Mouse (Mus musculus): Measurements from ENCODE around the gene Bub1b.

Bub1b gene

DNA sequence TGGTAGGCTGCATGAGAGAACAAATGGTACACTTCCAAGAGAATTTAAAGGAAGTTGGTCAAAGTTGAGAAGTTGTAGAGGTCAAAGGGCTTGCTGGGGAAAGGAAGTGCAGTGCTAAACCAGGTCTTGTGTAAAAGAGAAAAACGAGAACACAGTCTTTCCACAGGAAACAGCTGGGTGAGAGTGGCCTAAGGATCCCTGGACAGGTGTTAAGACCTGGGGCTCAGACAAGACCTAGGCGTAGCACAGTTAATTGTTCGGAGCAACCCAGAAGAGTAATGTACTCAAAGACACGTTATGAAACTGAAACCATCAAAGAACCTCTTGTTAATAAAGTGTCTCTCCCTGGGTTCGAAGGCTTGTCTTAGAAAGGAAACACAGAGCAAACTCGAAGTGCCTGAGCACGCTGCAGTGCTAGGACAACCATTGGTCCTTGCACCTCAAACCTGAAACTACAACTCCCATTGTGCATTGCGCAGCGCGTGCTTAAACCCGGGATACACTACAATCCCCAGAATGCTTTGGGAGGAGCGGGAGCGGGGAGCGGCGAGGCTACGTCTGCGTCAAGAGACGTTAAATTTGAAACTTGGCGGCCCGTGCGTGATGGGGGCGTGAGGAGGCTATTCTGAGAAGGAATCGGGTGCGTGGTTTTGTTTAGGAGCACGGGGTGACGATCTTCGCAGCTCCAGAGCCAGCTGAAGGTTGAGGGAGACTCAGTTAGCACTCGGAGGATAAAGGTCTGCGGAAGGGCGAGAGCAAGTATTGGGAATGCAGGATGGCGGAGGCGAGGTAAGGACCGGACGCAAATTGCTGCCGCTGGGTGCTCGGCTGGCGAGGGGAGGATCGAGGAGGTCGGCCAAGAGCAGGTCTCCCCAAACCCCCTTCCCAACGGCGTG is at the start of gene Bub1b:
Bub1b (plus strand) TSS at position 539 of the 896 bp plus-strand sequence.
- peak; percentile 96 for DNase-seq (ENCODE audit: low read depth, low spot score)

DNA sequence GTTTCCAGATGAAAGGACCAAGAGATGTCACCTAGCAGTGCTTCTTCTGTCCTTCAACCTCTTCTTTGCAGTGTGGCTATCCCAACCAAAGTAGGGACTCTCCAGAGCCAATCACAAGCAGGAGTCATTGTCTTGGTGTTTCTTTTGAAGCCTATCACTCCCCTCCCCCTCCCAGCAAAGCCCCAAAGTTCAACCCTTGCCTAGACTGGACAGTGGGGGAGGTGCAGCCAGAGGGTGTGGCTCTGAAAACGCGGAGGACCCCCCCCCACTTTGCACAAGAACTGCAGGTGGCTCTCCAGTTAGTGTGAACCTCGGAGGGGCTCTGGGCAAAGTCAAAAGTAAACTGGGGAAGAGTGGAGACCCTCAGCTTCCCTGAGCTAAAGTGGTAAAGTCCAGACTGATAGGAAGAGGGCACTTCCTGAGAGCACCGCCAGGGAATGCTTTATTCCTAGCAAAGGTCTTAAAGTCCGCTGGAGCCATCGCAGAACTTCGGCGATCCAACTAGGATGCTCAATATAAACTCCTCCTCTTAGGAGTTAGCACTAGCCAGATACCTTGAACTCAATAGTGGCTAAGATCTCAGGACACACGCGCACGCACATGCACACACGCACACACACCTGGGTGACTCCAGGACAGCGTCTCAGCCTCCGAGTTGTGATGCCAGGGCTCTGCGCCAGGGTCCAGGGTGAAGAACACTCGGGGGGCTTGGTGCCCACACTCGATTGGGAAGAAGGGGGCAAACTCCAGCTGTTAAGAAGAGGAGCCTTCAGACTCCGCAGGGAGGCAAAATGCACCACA is 49.4 kb upstream of the Bub1b start:
- DNase-seq (ENCODE audit: low read depth, low spot score): peak; percentile 22

DNA sequence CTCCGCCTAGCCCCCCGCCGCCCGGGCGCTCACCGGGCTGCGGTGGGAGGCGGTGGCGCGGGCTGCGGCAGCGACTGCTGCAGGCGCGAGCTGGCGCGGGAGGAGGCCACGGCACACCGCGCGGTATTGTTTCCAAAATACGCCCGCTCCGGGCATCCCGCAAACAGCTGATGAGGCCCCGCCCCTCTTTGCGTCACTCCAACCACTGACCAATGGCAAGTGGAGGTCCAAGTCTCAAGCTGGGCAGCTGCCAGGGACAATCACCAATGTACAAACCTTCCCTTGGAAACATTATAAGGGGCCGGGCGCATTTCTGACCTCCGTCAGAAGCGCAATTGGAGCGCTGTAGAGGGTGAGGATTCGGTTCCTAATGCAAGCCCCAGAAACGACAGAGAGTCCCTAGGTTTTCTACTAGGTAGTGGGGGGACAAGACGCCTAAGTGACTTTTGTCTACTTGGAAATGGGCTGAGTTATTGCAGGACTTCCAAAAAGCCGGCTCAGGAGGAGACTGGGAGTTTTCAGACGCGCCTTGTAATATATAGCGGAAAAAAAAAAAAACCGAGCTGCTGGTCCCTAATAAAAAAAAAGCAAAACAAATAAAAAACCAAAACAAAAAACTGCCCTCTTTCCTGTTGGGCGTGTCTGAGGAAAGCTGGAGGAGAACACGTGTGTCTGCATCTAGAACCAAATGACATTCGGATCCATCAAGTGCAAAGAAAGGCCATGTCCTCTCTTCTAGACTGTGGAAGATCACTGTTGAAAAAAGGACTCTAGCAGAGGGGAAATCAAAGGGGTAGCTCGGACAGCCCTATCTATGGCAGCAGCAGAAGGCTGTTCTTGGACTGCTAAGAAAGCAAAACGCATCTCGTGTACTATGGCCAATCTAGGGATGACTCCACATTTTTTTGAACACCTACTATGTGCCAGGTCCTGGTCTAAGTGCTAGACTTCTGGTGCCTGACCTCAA is 48.2 kb upstream of the Bub1b start, which contains the start of gene Bmf:
Bmf (minus strand) TSS at position 181 of the 967 bp plus-strand sequence.
- peak; percentile 99 for DNase-seq (ENCODE audit: low read depth, low spot score)

DNA sequence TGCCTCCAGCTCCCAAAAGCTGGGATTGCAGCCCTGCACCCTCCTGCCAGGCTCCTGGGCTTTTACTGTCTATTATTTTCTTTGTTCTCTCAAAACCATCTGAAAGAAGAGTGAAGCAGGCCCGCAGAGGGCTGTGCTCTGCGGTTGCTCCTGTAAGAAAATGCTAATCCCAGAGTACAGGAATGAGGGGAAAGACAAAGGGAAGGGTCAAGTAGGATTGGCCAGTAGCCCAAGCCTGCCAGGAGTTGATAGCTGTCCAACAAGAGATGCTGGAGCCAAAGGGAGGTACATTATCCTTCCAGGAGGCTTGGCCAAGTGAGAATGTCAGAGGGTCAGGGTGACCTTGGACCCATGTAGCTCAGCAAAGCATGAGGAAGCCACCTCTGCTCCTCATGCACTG is 46.4 kb upstream of the Bub1b start:
- no peak for DNase-seq (ENCODE audit: low read depth, low spot score)

DNA sequence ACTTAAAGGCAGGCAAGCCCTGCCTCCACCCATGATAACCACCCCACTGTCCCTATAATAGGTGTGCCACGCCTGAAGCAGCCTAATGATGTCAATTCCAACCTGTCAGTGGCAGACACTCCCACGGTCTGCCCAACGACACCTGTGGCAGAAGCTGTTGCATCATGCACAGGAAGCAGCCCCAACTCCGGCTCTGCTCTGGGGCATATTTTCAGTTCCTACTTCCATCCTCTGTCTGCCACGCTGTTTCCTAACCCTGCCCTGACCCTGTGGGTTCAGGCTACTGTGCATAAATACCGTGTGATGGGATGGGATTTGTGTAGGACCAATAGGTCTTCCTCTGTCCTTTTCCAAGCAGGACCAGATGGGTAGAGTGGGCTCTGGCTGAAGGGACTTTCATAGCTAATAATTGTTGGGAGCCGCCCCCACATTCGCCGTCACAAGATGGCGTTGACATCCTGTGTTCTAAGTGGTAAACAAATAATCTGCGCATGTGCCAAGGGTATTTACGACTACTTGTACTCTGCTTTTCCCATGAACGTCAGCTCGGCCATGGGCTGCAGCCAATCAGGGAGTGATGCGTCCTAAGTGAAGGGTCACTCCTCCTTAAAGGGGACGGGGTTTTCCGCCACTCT is 43.5 kb upstream of the Bub1b start:
- DNase-seq (ENCODE audit: low read depth, low spot score): peak; percentile 49

DNA sequence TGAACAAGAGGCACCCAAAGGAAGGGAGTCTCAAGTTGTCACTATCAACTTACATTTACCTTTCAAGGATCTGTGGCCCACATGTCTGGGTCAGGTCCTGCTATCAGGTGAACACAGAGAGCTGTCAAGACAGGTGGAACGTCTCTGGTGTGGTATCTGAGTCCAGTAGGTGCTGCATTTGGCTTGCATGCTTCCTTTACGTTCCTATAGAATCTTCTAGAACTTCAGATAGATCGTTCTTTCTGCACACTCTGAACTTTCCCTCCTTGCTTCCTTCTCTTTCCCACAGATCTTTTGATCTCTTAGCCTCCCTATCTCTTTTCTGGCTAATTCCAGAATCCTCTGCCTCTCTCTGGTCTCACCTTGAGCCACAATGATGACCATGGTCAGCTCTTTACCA is 39.6 kb upstream of the Bub1b start:
- DNase-seq (ENCODE audit: low read depth, low spot score): no peak

DNA sequence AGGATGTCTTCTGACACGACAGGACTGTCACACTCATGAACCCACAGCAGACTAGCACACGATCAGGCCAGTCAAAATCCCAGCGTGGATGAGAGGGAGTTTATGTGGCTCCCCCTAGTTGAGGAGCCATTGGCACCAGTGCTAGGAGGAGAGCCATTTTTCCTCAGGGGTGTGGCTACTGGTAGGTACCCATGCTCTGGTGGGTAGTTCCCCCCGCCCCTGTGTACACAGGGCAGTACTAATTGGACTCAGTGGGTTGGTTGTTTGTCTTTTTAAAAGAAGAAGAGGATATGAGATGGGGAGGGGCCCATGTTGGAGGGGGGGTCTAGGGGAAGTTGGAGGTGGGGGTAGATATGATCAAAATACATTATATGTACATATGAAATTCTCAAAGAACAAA is 36.0 kb upstream of the Bub1b start:
- no peak for DNase-seq (ENCODE audit: low read depth, low spot score)

DNA sequence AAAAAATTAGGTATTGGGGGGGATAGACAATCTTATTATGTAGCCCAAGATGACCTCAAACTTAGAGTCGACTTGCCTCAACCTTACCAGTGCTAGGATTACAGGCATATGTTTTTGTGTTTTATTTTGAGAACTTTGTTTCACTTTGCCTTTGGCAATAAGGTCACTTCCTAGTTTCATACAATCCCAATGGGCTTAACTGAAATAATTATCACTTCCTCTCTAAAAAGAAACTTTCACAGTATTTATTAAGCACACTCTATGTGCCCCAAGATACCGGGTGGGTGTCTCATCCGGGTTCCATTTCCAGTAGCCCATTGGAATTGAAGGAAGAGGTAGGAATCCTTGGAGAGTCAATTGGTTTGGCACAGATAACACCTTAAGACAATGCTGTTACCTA is 35.6 kb upstream of the Bub1b start:
- DNase-seq (ENCODE audit: low read depth, low spot score): no peak

DNA sequence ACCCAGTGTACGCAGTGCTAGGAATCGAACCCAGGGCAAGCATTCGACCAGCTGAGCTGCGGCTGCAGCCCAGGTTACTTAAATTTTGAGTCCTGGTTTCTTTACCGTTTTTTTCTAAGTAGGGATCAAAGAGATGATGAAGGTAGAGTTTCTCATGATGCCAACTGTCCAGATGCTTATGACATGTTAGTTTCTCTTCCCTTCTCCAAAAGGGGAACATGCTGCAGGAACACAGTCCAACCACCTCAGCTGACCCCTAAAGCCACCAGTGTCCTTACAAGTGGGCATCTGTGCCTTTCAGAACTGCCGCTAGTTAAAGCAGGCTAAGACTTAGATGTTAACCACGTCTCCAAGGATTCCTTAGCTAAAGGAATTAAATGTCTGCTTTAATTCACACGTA is 30.8 kb upstream of the Bub1b start:
- no peak for DNase-seq (ENCODE audit: low read depth, low spot score)

DNA sequence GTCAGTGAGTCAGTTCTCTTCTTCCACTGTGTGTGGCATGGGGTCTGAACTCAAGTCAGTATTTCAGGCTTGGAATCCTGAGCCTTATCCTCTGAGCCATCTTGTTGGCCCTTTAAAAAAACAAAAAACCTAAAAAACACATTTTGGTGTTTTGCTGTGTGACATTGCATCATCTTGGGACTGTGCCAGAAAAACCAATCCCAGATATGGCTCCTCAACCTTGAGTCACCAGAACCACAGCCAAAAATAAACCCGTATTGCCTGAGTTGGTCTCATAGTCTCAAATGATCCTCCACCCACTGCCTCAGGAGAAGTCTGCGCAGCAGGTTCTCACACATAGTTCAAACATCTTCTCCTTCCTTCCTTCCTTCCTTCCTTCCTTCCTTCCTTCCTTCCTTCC is 27.1 kb upstream of the Bub1b start:
- DNase-seq (ENCODE audit: low read depth, low spot score): peak; percentile 12

DNA sequence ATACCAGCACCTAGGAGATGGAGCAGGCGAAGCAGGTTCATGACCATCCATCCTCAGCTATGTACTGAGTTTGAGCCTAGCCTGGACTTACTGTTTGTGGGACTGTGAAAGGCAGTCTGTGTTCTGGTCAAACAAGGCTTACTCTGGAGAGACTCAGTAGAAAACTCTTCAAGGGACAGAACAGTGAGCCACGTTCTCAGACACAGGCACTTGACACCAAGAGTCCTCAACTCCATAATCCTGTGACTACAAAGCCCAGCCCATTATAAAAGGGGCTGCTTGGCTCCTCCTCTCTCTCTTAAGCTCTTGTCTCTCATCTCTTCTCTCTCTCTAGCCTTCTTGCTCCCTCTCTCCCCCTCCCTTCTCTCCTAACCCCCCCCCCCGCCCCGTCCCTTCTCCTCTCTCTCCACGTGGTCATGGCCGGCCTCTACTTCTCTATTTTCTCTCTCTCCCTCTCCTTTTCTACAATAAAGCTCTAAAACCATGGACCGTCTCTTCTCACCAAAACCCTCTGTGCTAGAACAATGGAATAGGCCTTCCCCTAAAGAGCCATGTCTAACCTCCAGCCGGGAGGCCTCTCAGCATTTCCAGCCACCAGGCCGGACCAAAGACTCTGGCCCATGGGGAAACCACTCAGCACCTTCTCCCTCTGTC is 25.7 kb upstream of the Bub1b start:
- DNase-seq (ENCODE audit: low read depth, low spot score): no peak

DNA sequence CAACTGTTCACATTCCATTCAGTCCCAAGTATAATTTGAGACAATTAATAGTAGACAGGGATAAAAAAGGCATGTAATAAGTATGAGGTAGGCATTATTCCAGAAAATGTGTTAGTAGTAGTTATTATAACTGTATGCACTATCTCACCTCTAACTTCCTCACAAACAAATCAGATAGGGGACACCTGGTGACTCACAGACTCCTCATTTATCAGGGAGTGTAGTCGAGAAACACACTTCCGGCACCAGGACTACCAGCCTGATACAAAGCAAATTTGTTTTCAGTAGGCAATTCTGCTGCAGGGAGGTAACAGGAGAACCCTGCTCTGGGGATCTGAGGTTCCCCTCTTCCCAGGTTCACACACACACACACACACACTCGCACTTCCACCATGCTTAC is 24.9 kb upstream of the Bub1b start:
- DNase-seq (ENCODE audit: low read depth, low spot score): no peak

DNA sequence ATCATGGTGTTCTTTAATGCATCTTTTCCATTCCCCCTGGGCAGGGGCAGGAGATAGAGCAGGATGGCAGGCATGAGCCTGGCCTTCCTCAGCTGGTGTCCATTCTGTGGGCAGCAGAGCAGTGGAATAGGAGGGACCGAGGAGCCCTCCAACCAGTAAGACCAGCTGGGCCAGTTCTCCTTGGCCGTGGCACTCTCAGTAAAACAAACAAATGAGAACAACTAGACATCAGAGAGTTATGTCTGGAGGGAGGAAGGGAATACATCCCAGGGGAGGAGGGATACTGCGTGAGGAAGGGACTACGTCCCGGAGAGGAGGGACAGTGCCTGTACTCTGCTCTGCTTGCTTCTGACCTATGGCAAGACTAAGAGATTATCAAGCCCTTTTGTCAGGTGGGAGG is 12.0 kb upstream of the Bub1b start:
- no peak for DNase-seq (ENCODE audit: low read depth, low spot score)

DNA sequence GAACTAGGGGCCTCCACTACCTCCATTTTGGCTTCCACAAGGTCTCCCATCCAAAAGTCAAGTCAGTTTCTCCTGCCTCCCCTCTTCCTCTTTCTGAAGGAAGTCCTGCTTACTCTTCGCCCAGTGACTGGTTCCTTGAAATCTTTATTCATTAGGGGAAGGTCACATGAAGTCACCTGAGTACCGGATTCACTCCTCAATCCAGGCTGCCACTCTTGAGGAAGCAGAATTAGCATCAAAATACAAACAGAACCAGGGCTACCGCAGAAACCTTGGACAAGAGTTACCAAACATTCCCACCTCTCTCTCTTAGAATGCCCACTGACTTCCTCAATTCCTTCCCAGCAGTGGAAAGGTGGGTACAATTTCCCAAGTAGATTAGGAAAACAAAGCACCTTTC is 10.3 kb upstream of the Bub1b start:
- no peak for DNase-seq (ENCODE audit: low read depth, low spot score)

DNA sequence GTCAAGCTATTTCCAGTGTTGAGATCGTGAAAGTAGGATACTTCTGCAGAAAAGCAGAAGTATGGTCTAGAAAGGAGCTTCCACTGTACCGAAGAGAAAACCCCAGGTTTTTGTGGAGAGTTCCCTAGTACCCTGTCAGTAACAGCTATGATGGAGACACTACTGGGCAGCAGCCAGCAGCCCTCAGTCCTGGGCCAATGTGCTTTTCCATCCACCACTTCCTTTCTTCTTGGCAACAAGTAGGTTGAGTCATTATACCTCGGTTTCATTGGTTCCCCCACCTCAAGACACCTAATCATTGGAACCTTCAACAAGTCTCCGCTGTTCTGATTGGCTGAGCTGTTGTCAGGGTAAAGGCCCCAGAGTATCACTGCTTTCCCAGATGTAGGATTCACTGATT is 6.9 kb upstream of the Bub1b start:
- DNase-seq (ENCODE audit: low read depth, low spot score): no peak

DNA sequence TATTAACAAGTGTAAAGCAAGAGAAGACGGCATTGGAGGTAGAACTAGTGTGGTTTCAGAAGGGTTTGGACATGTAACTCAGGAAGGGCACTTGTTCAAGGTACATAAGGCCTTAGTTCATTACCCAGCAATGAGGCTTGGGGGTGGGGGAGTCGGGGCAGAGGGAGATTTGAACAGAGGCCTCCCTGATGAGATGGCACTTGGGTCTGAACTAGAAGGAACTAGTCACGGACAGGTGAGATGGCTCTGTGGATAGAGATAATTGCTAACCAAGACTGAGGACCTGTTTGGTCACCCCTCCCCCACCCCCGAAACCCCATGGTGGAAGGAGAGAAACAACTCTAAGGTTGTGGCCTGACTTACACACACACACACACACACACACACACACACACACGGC is 1.1 kb downstream of the Bub1b start:
- DNase-seq (ENCODE audit: low read depth, low spot score): no peak

DNA sequence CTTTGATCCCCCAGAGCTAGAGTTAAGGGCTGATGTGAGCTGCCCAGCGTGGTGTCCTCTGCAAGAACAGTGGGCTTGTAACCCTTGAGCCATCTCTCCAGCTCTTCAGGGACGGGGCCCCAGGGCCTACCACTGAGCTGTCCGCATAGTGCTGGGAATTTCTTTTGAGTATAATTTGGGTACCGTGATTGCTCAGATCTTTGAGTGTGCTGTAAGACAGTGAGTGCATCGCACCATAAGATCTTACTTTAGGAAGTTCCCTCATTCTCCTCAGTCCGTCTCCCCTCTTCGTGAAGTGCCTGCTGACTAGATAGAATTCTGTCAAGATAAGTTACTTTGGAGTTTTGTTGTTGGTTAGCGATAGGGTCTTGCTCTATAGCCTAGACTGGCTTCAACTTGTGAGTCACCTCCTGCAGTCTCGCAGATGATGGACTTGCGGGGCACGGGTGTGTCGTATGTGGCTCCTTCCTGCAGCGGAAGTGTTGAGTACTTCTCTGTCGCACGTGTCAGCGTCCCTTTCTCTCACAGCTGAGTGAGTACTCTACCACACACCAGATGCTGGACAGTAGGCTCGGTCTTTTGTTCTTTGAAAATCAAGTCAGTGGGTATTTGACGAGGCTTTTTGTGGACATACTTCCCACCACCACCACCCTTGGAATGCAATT is 3.7 kb downstream of the Bub1b start:
- DNase-seq (ENCODE audit: low read depth, low spot score): no peak

DNA sequence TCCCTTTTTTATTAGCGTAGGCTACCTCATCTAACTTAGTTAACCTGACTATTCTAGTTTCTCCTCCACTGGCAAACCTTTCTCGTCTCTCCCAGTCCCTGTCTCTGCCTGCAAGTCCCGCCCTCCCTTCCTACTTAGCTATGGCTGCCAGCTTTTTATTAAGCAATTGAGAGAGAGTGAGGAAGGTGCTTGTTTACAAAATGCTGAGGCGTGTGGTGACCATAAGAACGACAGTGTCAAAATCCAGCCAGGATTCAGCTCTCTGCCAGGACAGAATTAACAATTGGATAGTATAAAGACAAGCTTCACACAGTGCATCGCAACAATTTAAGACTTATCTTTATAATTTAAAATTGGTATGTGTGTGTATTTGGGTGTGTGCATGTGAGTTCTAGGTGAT is 6.1 kb downstream of the Bub1b start:
- DNase-seq (ENCODE audit: low read depth, low spot score): no peak

DNA sequence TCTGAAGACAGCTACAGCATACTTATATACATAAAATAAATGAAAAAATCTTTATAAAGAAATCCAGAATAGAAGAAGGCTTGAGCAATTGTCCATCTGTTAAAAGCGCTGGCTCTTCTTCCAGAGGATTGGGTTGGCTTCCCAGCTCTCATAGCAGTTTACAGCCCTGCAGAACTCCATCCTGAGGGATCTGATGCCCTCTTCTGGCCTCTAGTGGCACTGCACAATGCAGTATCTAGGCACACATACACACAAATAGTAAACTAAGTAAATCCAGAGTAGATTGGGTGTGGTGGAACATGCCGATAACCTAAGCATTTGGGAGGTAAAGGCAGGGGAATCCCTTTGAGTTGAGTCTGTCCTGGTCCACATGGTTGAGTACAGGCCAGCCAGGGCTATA is 8.0 kb downstream of the Bub1b start:
- DNase-seq (ENCODE audit: low read depth, low spot score): peak; percentile 22

DNA sequence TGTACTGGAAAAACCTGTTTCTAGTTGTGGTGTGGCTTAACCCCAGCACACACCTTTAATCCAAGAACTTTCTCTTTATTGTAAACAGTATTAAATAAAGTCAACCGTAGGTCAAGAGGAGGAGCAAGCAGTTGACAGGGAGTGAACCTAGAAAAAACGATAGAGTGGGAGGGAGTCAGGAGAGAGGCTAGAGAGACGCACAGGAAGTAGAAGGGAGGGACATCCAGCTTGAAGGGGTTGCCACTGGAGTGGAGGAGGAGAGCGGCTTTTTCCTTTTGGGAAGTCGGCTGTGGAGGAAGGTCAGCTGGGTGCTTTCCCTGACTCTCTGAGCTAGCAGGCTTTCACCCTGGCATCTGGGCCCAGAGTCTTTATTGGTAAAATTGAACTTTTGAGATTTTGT is 9.0 kb downstream of the Bub1b start:
- no peak for DNase-seq (ENCODE audit: low read depth, low spot score)
